Mouse (Mus musculus) liver, embryonic 14.5 days (tissue): ENCODE data around the gene Ccdc103.

Experiments
- CTCF ChIP-seq: IDR thresholded peaks from 2 replicates; pipeline ENCODE4 v1.5.1; 2016; ENCODE audit warnings: antibody characterized with exemption, low read depth, control low read depth
- EP300 ChIP-seq: IDR thresholded peaks from 2 replicates; pipeline ENCODE4 v1.6.1; 2016; ENCODE audit warnings: antibody characterized with exemption, low read depth

DNA sequence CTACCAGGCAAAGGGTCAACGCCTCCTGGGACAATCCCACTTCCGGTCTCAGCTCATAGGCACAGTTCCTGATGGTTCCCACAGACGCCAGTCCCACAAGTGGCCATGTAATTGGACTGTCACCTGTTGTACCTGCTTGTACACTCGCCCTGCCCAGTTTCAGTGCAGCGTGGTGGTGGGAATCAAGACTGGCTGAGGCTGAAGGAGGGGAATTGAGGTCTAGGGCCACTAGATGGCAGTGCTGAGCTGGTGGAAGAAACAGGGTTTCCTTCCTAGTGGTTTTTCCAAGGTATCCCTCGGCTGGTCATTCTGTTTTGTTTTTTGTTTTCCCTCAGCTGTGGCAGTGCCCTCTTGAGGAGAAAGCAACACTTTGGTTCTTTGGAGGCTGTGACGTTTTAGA lies 19.8 kb downstream of the Ccdc103 start, which contains the start of gene Gfap:
- TF ChIP-seq CTCF (peak; percentile 98), EP300 (no peak)
